Mouse (Mus musculus): ENCODE measurements around the gene Tmcc1.

GRCm38 (mm10) chr6:116166383-116166782, 26.9 kb downstream of the Tmcc1 start:
- TF ChIP-seq EP300 (IDR thresholded peaks at IDR 0.05): no peak
- no peak for TF ChIP-seq CTCF (IDR thresholded peaks at IDR 0.05)

Data from lung, postnatal 0 days (tissue).